Mouse (Mus musculus) thymus, postnatal 0 days (tissue): ENCODE results near the gene Hsd11b1. TPM values are rescaled to one million over a fixed set of nuclear protein-coding genes. Genes with fewer than 3 reads are reported as not detected.

Experiments
- polyA plus RNA-seq: library from polyadenylated mRNA; unstranded; fragments of >200 nt; fragmentation: Nextera tagmentation; extraction: Ambion mirVana; gene quantifications from 2 replicates; pipeline ENCODE4 v1.2.1, GENCODE M21; 2015

The Hsd11b1 gene
- polyA plus RNA-seq, 1 experiment from 2014 or later: 43.6 TPM

Other genes starting within 250 kb of the Hsd11b1 start
- gene Syt14, start 228.3 kb downstream of the Hsd11b1 start, polyA plus RNA-seq: 1.1 and 2.0 TPM in 2 replicates
- gene Diexf, start 133.8 kb downstream of the Hsd11b1 start, polyA plus RNA-seq: 10.2 and 12.9 TPM in 2 replicates
- gene Irf6, start 111.0 kb downstream of the Hsd11b1 start, polyA plus RNA-seq: 9.4 and 10.0 TPM in 2 replicates
- 13.7 and 14.4 TPM in 2 replicates for gene A130010J15Rik, start 96.0 kb downstream of the Hsd11b1 start, polyA plus RNA-seq
- gene Traf3ip3, start 62.4 kb downstream of the Hsd11b1 start, polyA plus RNA-seq: 193 and 196 TPM in 2 replicates
- gene Lamb3, start 56.4 kb downstream of the Hsd11b1 start, polyA plus RNA-seq: 21.1 and 22.2 TPM in 2 replicates
- 19.9 and 21.3 TPM in 2 replicates for gene G0s2, start 9.1 kb upstream of the Hsd11b1 start, polyA plus RNA-seq
- gene Camk1g, start 106.2 kb upstream of the Hsd11b1 start, polyA plus RNA-seq: 1.0 and 2.6 TPM in 2 replicates